Mouse (Mus musculus) hindbrain, embryonic 12.5 days (tissue): ENCODE measurements at regions not wholly inside any gene's neighbourhood (a gene's known extent, or its start where the extent isn't known, plus 50 kb on each side); places are given as distances from the start of the nearest gene placed in this dataset.

ENCODE experiments used
- ATAC-seq: fragments of 200-750 bp; cut with Nextera tagmentation; 2 replicates; pipeline ENCODE4 v1.8.0; 2017; ENCODE audit warnings: moderate TSS enrichment; ENCODE audit not compliant: low FRiP score
- H3K27ac ChIP-seq: fragments of 300-500 bp; sonication (generic); 2 replicates; pipeline ENCODE4 v1.5.1; 2016; ENCODE audit warnings: mild to moderate bottlenecking
- H3K27me3 ChIP-seq: fragments of 300-500 bp; sonication (generic); 2 replicates; pipeline ENCODE4 v1.6.1; 2016; ENCODE audit warnings: mild to moderate bottlenecking
- H3K36me3 ChIP-seq: fragments of 300-500 bp; sonication (generic); 2 replicates; pipeline ENCODE4 v1.6.1; 2016; ENCODE audit warnings: mild to moderate bottlenecking
- H3K4me1 ChIP-seq: fragments of 300-500 bp; sonication (generic); 2 replicates; pipeline ENCODE4 v1.6.1; 2016
- H3K4me2 ChIP-seq: fragments of 300-500 bp; sonication (generic); replicated peaks from 2 replicates; pipeline ENCODE4 v1.6.1; 2016; ENCODE audit warnings: mild to moderate bottlenecking
- H3K4me3 ChIP-seq: fragments of 300-500 bp; sonication (generic); 2 replicates; pipeline ENCODE4 v1.5.1; 2016; ENCODE audit warnings: mild to moderate bottlenecking
- H3K9ac ChIP-seq: fragments of 300-500 bp; sonication (generic); 2 replicates; pipeline ENCODE4 v1.6.1; 2016; ENCODE audit warnings: mild to moderate bottlenecking, moderate library complexity
- H3K9me3 ChIP-seq: fragments of 300-500 bp; sonication (generic); replicated peaks from 2 replicates; pipeline ENCODE4 v1.6.1; 2016; ENCODE audit warnings: mild to moderate bottlenecking
- WGBS: fragments of 180-500 bp; shearing (Covaris S2); methylation state at CpG from one replicate; pipeline ENCODE4 v1.1.7; 2016; 5-methylcytosine and 5-hydroxymethylcytosine counted together

DNA sequence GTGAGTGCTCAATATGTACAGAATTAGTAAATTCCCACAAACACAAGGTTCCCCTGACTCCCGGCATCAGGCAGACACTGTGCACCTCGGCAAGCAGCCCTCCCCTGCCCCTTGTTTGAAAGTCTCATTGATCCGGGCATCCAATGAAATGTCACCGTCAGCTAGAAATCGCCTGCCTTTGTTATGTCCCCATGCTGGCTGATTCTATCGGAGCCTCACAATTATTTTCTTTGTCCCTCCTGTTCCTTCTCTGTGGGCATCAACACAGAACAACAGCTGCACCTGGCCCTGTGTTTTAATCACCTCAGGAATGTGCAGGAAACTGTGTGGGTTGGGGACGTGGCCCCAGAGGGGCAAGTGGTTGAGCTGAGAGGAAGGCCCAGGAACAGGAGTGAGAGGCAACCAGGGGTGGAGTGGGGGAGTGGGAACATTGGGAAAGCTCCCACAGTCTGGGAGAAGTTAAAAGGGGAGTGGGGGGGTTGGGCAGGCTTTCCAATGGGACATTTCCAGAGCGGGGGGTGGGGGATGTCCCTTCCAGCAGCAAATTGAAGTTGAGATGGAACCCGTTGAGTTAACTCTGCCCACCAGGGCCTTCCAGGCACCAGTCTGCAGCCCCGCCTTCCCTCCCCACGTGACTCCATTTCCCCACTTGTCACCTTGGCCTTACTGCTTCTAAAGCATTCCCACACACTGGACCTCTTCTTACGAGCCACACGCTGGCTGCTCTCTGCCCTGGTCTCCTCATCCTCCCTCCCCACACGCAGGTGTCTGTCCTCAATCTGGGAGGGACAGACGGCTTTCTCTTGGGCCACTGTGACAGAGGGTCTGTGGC is 224.4 kb downstream of the Prex1 start:
- H3K9me3 ChIP-seq = no peaks in the 10 kb centered on the region
- H3K36me3 ChIP-seq = no peaks in the 10 kb centered on the region
- peak; percentile 25 for ATAC-seq
- peak overlapping the region; percentile 69 for H3K27ac ChIP-seq
- no peak overlapping the region for H3K4me2 ChIP-seq
- H3K4me1 ChIP-seq = peaks cover 53% of the 10 kb centered on the region
- H3K27me3 ChIP-seq = 0 out of 2 replicates have a peak, but pooled peaks cover 2% of the 10 kb centered on the region
- 23% methylated on average over 15 of the region's 15 CpGs for WGBS
- no peak overlapping the region for H3K4me3 ChIP-seq
- H3K9ac ChIP-seq = 0 out of 2 replicates have a peak overlapping the region, but pooled peaks have one; percentile 13

DNA sequence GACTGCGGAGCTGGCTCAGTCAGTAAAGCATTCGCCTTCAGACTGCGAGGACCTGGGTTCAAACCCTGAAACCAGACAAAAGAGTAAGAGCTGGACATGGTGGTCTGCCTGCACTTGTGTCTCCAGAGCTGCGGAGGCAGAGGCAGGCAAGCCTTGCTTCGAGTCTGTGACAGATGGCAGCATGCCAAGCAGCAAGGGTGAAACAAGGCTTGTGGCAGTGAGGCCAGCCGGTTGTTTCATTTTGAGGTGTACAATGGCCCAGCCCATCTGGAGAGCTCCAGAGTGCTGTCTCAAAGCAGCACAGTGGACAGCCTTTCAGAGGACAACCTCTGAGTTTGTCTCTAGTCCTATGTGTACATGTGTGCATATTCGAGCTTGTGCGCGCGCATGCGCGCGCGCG is 225.9 kb downstream of the Prex1 start:
- ATAC-seq = 0 out of 2 replicates have a peak, but pooled peaks have one; percentile 26
- H3K27ac ChIP-seq = peak overlapping the region; percentile 30; the same call in 1 of the 2 replicates
- no peak overlapping the region for H3K4me3 ChIP-seq
- H3K4me1 ChIP-seq = peaks cover 60% of the 10 kb centered on the region
- no peaks in the 10 kb centered on the region for H3K9me3 ChIP-seq
- no peak overlapping the region for H3K4me2 ChIP-seq
- no peak overlapping the region for H3K9ac ChIP-seq
- no peaks in the 10 kb centered on the region for H3K36me3 ChIP-seq
- 79% methylated on average over 15 of the region's 15 CpGs for WGBS
- H3K27me3 ChIP-seq = 0 out of 2 replicates have a peak, but pooled peaks cover 2% of the 10 kb centered on the region

DNA sequence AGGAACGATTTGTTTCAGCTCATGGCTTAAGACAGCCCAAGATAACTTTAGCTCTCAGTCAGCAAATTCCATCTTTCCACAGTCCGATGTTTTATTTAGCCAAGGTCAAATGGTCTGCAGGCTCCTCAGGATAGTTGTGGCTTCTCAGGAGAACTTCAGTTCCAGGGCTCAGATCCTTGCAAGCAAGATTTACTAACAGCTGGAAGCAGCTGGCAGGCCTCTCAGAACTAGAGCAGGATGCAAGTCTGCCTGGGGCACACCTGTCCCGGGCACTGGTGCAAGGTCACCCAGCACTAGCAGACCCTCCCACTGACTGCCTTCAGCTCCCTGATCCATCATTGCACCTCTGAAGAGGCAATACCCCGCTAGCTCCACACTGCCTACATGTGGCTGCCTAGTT is 227.8 kb downstream of the Prex1 start:
- Histone ChIP-seq H3K4me1 (peaks cover 65% of the 10 kb centered on the region), H3K4me2 (no peak overlapping the region), H3K9ac (no peak overlapping the region), H3K4me3 (no peak overlapping the region), H3K27ac (no peak overlapping the region), H3K36me3 (no peaks in the 10 kb centered on the region), H3K9me3 (no peaks in the 10 kb centered on the region), H3K27me3 (0 out of 2 replicates have a peak, but pooled peaks cover 6% of the 10 kb centered on the region)
- ATAC-seq = no peak
- WGBS = 79% methylated on average over 4 of the region's 4 CpGs

DNA sequence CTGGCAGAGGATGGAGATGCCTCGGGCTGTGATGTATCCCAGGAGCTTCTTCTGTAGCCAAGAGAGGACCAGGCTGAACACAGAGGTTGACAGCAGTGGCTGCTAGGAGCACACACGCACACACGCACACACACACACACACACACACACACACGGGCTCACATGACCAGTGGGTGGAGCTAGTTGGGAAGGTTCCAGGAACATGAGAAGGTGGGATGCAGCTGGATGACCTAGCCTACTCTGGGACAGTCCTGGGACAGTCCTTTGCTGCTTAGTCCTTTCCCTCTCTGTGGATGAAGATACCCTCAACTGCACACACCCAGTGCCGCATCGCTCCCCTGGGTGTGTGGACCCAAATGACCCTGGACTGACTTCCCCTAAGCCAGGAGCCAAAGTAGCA is 228.3 kb downstream of the Prex1 start:
- Histone ChIP-seq H3K4me3 (no peak overlapping the region), H3K36me3 (no peaks in the 10 kb centered on the region), H3K9ac (no peak overlapping the region), H3K9me3 (no peaks in the 10 kb centered on the region), H3K27ac (no peak overlapping the region), H3K27me3 (0 out of 2 replicates have a peak, but pooled peaks cover 6% of the 10 kb centered on the region), H3K4me2 (no peak overlapping the region), H3K4me1 (peaks cover 64% of the 10 kb centered on the region)
- WGBS = 84% methylated on average over 6 of the region's 6 CpGs
- no peak for ATAC-seq

DNA sequence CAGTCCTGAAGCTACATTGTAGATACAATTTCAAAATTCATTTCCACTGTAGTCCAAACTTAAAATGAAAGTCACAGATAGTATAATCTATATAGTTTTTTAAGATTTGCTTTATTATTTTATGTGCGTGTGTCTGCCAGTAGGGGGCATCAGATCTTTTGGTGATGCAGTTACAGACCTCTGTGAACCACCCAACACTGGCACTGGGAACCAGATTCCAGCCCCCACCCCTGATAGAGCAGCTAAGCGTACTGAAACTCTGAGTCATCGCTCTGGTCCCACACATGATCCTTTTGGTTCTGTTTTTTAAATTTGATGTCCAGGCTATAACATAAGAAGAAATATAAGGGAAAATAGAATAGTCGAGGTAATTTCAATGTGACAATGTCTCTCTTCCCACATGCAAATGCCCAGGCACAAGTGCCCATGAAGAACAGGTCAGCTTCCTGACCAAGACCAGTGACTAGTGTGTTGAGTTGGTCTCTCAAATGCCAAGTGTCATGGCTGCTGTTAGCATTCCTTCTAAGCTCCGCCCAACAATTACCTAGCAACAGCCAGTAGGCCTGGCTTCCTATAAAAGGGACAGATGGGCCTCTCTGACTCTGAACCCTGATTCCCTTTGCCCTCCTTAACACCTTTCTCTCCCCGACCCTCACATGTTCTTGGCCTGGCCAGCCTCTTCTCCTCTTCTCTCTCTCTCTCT is 229.9 kb downstream of the Prex1 start:
- ATAC-seq = no peak

DNA sequence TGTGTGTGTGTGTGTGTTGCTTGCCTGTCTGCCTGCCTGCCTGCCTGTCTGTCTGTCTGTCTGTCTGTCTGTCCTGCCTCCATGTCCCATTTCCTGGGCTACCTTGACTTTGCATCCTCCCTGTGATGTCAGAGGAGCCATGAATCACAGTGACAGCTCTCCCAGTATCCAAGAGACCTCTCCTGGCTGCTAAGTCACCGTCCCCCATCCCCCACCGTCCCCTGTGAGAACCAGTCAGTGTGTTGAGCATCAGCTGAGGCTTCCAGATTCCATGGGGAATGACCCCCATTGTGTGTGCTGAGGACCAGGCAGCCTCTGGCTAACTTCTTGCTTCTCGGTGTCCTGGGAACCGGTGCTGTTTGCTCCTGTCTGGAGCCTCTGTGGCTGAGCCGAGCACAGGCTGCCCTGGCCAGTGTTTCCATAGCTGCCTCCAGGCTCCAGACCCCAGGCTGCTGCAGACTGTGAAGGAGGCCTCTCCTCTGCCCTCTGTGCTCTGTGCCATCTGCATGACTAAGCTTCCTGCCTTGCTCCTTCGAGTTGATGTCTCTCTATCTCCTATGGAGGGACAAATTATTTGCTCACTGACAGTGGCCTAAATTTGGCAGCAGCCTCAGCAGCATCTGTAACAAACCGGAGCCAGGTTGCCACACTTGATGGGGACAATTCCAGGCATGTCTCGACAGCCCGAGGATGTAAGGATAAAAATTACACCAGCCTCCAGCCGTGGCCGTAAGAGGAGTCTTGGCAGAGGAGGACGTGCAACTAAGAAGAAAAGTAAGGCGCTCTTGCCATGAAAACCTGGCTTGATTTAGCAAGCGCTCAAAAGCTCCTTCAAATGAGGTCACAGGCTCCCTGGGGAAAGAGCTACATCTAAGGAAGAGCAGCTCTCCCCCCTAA is 230.7 kb downstream of the Prex1 start:
- WGBS = 43% methylated on average over 14 of the region's 14 CpGs
- peaks cover 4% of the 10 kb centered on the region; the same call in 1 of the 2 replicates for H3K27me3 ChIP-seq
- peak overlapping the region; percentile 84 for H3K27ac ChIP-seq
- ATAC-seq = peak; percentile 57
- no peak overlapping the region for H3K9ac ChIP-seq
- H3K36me3 ChIP-seq = no peaks in the 10 kb centered on the region
- H3K4me3 ChIP-seq = no peak overlapping the region
- peaks cover 46% of the 10 kb centered on the region for H3K4me1 ChIP-seq
- H3K9me3 ChIP-seq = no peaks in the 10 kb centered on the region
- no peak overlapping the region for H3K4me2 ChIP-seq

More for the DNA sequence above, 229.9 kb downstream of the Prex1 start:
- no peak overlapping the region for H3K9ac ChIP-seq
- H3K36me3 ChIP-seq = no peaks in the 10 kb centered on the region
- H3K9me3 ChIP-seq = no peaks in the 10 kb centered on the region
- no peak overlapping the region for H3K4me2 ChIP-seq
- 0 out of 2 replicates have a peak, but pooled peaks cover 6% of the 10 kb centered on the region for H3K27me3 ChIP-seq
- 88% methylated on average over 6 of the region's 6 CpGs for WGBS
- H3K4me3 ChIP-seq = no peak overlapping the region
- peak overlapping the region; percentile 84 for H3K27ac ChIP-seq
- peaks cover 50% of the 10 kb centered on the region for H3K4me1 ChIP-seq

DNA sequence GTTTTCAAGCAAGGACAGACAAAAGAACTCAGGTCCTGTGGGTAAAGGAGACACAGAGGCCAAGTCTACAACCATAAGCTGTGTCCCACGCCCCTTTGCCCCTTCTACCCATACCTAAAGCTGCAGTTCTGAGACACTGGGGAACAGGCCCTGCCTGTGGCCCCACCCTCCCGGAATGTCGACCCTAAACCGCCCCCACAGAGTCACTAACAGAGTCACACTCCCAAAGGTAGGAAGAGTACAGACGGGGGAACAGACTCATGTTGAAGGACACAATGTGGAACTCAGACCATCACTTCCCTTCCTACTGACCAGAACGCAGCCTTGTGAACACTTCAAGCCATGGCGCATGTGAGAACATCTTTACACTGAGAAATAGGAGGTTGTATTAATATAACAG is 231.9 kb downstream of the Prex1 start:
- Histone ChIP-seq H3K4me2 (no peak overlapping the region), H3K4me3 (no peak overlapping the region), H3K4me1 (peaks cover 35% of the 10 kb centered on the region), H3K9ac (no peak overlapping the region), H3K27me3 (peaks cover 4% of the 10 kb centered on the region; the same call in 1 of the 2 replicates), H3K27ac (no peak overlapping the region), H3K36me3 (no peaks in the 10 kb centered on the region), H3K9me3 (no peaks in the 10 kb centered on the region)
- no peak for ATAC-seq
- 93% methylated on average over 7 of the region's 7 CpGs for WGBS

DNA sequence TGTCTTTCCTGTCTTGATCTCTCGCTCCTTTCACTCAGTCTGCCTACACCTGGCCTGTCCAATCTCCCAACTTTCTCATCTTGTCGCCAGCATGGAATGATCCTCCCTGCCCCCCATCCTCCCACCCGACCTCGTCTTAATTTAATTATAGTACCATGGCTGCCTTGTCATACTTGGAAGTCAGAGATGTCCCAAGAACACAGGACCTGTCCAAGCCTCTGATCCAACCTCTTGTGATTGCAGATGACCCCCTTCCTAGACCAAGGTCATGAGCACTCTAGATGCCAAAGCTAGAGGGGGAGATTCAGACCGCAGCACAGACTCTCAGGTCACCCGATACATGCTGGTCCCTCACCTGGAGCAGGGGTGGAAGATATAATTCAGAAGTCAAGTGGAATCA is 232.3 kb downstream of the Prex1 start:
- Histone ChIP-seq H3K4me3 (no peak overlapping the region), H3K4me2 (no peak overlapping the region), H3K9ac (no peak overlapping the region), H3K4me1 (peaks cover 33% of the 10 kb centered on the region), H3K27ac (no peak overlapping the region), H3K36me3 (no peaks in the 10 kb centered on the region), H3K27me3 (peaks cover 4% of the 10 kb centered on the region; the same call in 1 of the 2 replicates), H3K9me3 (no peaks in the 10 kb centered on the region)
- WGBS = 89% methylated on average over 6 of the region's 6 CpGs
- no peak for ATAC-seq

DNA sequence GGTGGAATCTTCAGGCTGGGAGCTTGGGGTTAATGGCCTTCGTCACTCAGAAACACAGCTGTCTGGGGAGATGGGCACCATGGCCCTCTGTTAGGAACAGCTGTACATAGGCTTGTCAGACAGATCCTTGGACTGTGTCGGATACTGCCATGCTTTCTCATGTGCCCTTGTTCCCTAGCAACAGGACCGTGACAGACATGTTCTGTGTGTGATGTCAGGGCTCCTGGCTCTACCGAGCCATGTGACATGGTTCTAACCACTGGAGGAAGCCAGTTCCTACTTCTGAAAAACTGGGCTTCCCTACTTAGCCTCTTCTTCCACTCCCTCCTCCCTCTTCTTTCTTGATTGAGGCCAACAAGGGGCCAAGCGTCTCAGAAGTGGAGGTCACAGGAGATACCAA is 232.7 kb downstream of the Prex1 start:
- WGBS = 62% methylated on average over 5 of the region's 5 CpGs
- ATAC-seq = 0 out of 2 replicates have a peak, but pooled peaks have one; percentile 27
- no peak overlapping the region for H3K9ac ChIP-seq
- H3K4me3 ChIP-seq = no peak overlapping the region
- peaks cover 4% of the 10 kb centered on the region; the same call in 1 of the 2 replicates for H3K27me3 ChIP-seq
- H3K4me1 ChIP-seq = peaks cover 34% of the 10 kb centered on the region
- no peak overlapping the region for H3K27ac ChIP-seq
- H3K9me3 ChIP-seq = no peaks in the 10 kb centered on the region
- no peaks in the 10 kb centered on the region for H3K36me3 ChIP-seq
- H3K4me2 ChIP-seq = no peak overlapping the region

DNA sequence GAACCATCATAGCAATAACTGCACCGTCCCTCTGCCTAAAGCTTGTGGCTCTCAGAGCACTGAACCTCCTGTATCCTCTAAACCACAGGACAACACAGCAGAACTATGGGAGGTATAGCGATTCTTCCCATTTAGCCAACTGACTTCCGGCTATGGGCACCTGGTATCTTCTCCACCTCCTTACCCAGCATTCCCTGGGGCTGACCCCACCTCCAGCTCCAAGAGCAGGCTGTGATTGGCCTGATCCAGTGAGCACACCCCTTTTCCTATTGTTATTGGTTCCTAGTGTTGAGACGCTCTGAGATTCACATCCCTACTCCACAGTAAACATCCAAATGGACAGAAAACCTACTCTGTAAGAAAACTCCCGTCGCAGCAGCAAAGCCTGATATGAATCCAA is 236.7 kb downstream of the Prex1 start:
- H3K4me3 ChIP-seq = no peak overlapping the region
- no peaks in the 10 kb centered on the region for H3K36me3 ChIP-seq
- peaks cover 28% of the 10 kb centered on the region for H3K4me1 ChIP-seq
- peaks cover 4% of the 10 kb centered on the region; the same call in 1 of the 2 replicates for H3K27me3 ChIP-seq
- H3K27ac ChIP-seq = no peak overlapping the region
- no peak for ATAC-seq
- 84% methylated on average over 6 of the region's 6 CpGs for WGBS
- no peaks in the 10 kb centered on the region for H3K9me3 ChIP-seq
- H3K9ac ChIP-seq = no peak overlapping the region
- H3K4me2 ChIP-seq = no peak overlapping the region

DNA sequence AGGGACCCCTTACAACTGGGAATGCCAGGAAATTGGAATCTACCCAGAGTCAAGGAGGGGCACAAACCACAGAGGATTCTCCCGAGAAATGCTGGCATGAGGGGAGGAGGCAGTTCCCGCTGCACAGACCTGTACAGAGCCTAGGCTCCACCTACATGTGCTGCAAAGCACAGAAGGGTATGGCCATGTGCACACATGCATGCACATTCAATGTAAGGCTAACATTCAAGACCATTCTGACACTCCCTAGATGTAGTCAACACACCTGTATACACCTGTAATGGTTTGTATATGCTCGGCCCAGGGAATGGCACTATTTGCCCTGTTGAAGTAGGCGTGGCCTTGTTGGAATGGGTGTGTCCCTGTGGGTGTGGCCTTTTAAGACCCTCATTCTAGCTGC is 238.0 kb downstream of the Prex1 start:
- Histone ChIP-seq H3K27me3 (no peaks in the 10 kb centered on the region; the same call in 1 of the 2 replicates), H3K27ac (no peak overlapping the region), H3K9ac (no peak overlapping the region), H3K4me2 (no peak overlapping the region), H3K36me3 (no peaks in the 10 kb centered on the region), H3K9me3 (no peaks in the 10 kb centered on the region), H3K4me1 (peaks cover 32% of the 10 kb centered on the region), H3K4me3 (no peak overlapping the region)
- 0 out of 2 replicates have a peak, but pooled peaks have one; percentile 52 for ATAC-seq
- WGBS = 73% methylated on average over 4 of the region's 4 CpGs
